Mouse (Mus musculus): ENCODE data around the gene Gm17364. TPM values are rescaled to one million over a fixed set of nuclear protein-coding genes. Genes with fewer than 3 reads are reported as not detected.
A peak's percentile ranks its signal among the peaks of the same experiment; 100 is the strongest.

The Gm17364 gene
- total and polyA plus RNA-seq, 2 experiments from 2014 or later, result not detected

GRCm38 (mm10) chr13:41235181-41235580 lies 38.6 kb downstream of the Gm17364 start:
- no peak for ATAC-seq
- no peak for DNase-seq (ENCODE audit: low spot score)
- WGBS, result 87% methylated on average over 6 of the region's 6 CpGs
- H3K9ac ChIP-seq (replicated peaks; ENCODE audit: low read length), result no peak overlapping the region
- H3K9me3 ChIP-seq (ENCODE audit: low read length), result no peaks in the 10 kb centered on the region
- H3K4me3 ChIP-seq (ENCODE audit: low read length), result no peak overlapping the region
- TF ChIP-seq CTCF (IDR thresholded peaks at IDR 0.05; ENCODE audit: low read depth), result no peak
- H3K4me1 ChIP-seq (ENCODE audit: insufficient read depth, low read length), result no peaks in the 10 kb centered on the region
- H3K36me3 ChIP-seq (ENCODE audit: insufficient read depth, low read length), result no peaks in the 10 kb centered on the region
- H3K4me2 ChIP-seq (ENCODE audit: low read depth, low read length), result no peak overlapping the region
- H3K27ac ChIP-seq, result no peak overlapping the region
- no peaks in the 10 kb centered on the region for H3K27me3 ChIP-seq (ENCODE audit: insufficient read depth, low read length)

DNA sequence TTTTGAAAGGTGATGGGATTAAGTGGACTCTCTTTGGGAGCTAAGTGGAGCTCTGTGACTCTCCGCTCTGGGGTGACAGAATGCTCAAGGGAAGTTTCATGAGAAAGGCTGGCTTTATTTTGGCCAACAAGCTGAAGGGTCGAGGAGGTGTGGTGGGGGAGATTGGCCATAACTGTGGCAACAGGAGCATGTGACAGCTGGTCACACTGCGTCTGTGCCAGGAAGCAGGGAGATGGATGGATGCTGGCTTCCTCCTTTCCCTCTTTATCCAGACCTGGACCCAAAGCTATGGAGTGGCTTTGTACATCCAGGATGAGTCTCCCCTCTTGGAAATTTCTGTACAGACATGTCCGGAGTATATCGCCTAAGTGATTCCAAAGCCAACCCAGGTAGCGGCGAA lies 40.5 kb downstream of the Gm17364 start:
- DNase-seq (ENCODE audit: low spot score) (no peak), ATAC-seq (no peak)
- H3K9ac ChIP-seq (replicated peaks; ENCODE audit: low read length), result no peak overlapping the region
- H3K27ac ChIP-seq, result no peak overlapping the region
- no peak overlapping the region for H3K4me3 ChIP-seq (ENCODE audit: low read length)
- H3K9me3 ChIP-seq (ENCODE audit: low read length), result no peaks in the 10 kb centered on the region
- H3K4me2 ChIP-seq (ENCODE audit: low read depth, low read length), result no peak overlapping the region
- no peaks in the 10 kb centered on the region for H3K36me3 ChIP-seq (ENCODE audit: insufficient read depth, low read length)
- TF ChIP-seq CTCF (IDR thresholded peaks at IDR 0.05; ENCODE audit: low read depth), result no peak
- H3K4me1 ChIP-seq (ENCODE audit: insufficient read depth, low read length), result no peaks in the 10 kb centered on the region
- 82% methylated on average over 7 of the region's 7 CpGs for WGBS
- H3K27me3 ChIP-seq (ENCODE audit: insufficient read depth, low read length), result no peaks in the 10 kb centered on the region

GRCm38 (mm10) chr13:41232209-41232608 lies 41.6 kb downstream of the Gm17364 start:
- Histone ChIP-seq H3K4me1 (ENCODE audit: insufficient read depth, low read length) (no peaks in the 10 kb centered on the region), H3K4me3 (ENCODE audit: low read length) (no peak overlapping the region), H3K36me3 (ENCODE audit: insufficient read depth, low read length) (no peaks in the 10 kb centered on the region), H3K9me3 (ENCODE audit: low read length) (no peaks in the 10 kb centered on the region), H3K27ac (no peak overlapping the region), H3K9ac (replicated peaks; ENCODE audit: low read length) (no peak overlapping the region), H3K4me2 (ENCODE audit: low read depth, low read length) (no peak overlapping the region), H3K27me3 (ENCODE audit: insufficient read depth, low read length) (no peaks in the 10 kb centered on the region)
- no peak for ATAC-seq
- no peak for TF ChIP-seq CTCF (IDR thresholded peaks at IDR 0.05; ENCODE audit: low read depth)
- 93% methylated on average over 15 of the region's 15 CpGs for WGBS
- DNase-seq (ENCODE audit: low spot score), result no peak

DNA sequence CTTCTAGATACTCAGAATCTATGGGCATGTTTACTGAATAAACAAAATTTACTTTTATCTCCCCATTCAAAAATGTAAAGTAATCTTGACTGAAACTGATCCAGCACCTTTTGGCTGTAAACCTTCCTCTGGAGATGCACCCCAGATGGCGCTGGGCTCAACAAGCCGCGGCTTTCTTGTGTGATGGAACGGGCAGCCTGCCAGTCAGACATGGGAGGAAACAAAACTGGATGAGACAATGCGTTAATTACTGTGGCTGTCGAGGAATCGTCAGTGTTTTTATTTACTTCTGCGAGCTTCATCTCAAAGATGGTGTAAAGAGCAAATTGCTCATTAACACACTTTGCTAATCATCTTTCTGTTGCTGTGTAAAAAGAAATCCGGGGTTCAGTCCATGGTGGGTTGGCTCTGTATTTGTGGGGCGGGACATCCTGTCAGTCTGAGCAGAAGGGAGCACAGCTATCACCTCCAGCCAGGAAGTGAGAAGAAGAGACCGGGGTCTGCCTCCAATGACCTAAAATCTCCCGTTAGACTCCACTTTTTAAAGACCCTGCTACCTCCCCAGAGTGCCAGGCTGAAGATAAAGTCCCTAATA lies 42.3 kb downstream of the Gm17364 start:
- TF ChIP-seq CTCF (IDR thresholded peaks at IDR 0.05; ENCODE audit: low read depth), result no peak; the same call in 1 of the 2 replicates
- H3K36me3 ChIP-seq (ENCODE audit: insufficient read depth, low read length), result no peaks in the 10 kb centered on the region
- DNase-seq (ENCODE audit: low spot score) (peak; percentile 76), ATAC-seq (no peak)
- H3K4me2 ChIP-seq (ENCODE audit: low read depth, low read length), result no peak overlapping the region
- no peaks in the 10 kb centered on the region for H3K9me3 ChIP-seq (ENCODE audit: low read length)
- H3K4me3 ChIP-seq (ENCODE audit: low read length), result no peak overlapping the region
- 54% methylated on average over 12 of the region's 12 CpGs for WGBS
- H3K4me1 ChIP-seq (ENCODE audit: insufficient read depth, low read length), result no peaks in the 10 kb centered on the region
- no peak overlapping the region for H3K9ac ChIP-seq (replicated peaks; ENCODE audit: low read length)
- H3K27ac ChIP-seq, result no peak overlapping the region
- H3K27me3 ChIP-seq (ENCODE audit: insufficient read depth, low read length), result no peaks in the 10 kb centered on the region

GRCm38 (mm10) chr13:41230256-41230655 lies 43.5 kb downstream of the Gm17364 start:
- WGBS, result 88% methylated on average over 5 of the region's 5 CpGs
- no peak for TF ChIP-seq CTCF (IDR thresholded peaks at IDR 0.05; ENCODE audit: low read depth)
- Histone ChIP-seq H3K27ac (no peak overlapping the region), H3K36me3 (ENCODE audit: insufficient read depth, low read length) (no peaks in the 10 kb centered on the region), H3K27me3 (ENCODE audit: insufficient read depth, low read length) (no peaks in the 10 kb centered on the region), H3K4me1 (ENCODE audit: insufficient read depth, low read length) (no peaks in the 10 kb centered on the region), H3K9me3 (ENCODE audit: low read length) (no peaks in the 10 kb centered on the region), H3K4me2 (ENCODE audit: low read depth, low read length) (no peak overlapping the region), H3K4me3 (ENCODE audit: low read length) (no peak overlapping the region), H3K9ac (replicated peaks; ENCODE audit: low read length) (no peak overlapping the region)
- DNase-seq (ENCODE audit: low spot score), result no peak
- no peak for ATAC-seq

GRCm38 (mm10) chr13:41228060-41228459 lies 45.7 kb downstream of the Gm17364 start:
- Histone ChIP-seq H3K4me1 (ENCODE audit: insufficient read depth, low read length) (no peaks in the 10 kb centered on the region), H3K4me2 (ENCODE audit: low read depth, low read length) (no peak overlapping the region), H3K4me3 (ENCODE audit: low read length) (no peak overlapping the region), H3K9me3 (ENCODE audit: low read length) (no peaks in the 10 kb centered on the region), H3K9ac (replicated peaks; ENCODE audit: low read length) (no peak overlapping the region), H3K27ac (no peak overlapping the region), H3K27me3 (ENCODE audit: insufficient read depth, low read length) (no peaks in the 10 kb centered on the region), H3K36me3 (ENCODE audit: insufficient read depth, low read length) (no peaks in the 10 kb centered on the region)
- WGBS, result 91% methylated on average over 5 of the region's 5 CpGs
- ATAC-seq (no peak), DNase-seq (ENCODE audit: low spot score) (no peak)
- no peak for TF ChIP-seq CTCF (IDR thresholded peaks at IDR 0.05; ENCODE audit: low read depth)

DNA sequence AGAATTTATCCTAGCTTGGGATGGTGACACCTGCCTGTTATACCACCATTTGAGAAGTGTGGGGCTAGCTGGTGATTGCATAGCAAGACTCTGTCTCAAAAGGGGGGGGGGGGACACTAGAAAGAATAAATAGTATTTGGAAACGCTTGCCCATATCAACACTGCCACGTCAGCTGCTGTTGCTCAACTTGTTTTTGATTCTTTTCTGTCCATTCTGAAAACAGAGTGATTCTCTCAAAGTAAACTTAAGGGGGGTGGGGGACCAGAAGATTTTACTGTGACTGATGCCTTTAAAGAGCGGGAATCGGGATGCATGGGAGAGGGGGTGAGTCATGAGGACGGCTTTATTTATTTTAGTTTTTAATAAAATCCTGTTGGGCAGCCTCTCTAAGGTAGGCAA lies 47.3 kb downstream of the Gm17364 start:
- H3K9ac ChIP-seq (replicated peaks; ENCODE audit: low read length), result no peak overlapping the region
- DNase-seq (ENCODE audit: low spot score) (no peak), ATAC-seq (no peak)
- H3K4me3 ChIP-seq (ENCODE audit: low read length), result no peak overlapping the region
- no peak overlapping the region for H3K4me2 ChIP-seq (ENCODE audit: low read depth, low read length)
- 85% methylated on average over 5 of the region's 5 CpGs for WGBS
- peaks cover 3% of the 10 kb centered on the region; the same call in 1 of the 2 replicates for H3K9me3 ChIP-seq (ENCODE audit: low read length)
- no peaks in the 10 kb centered on the region for H3K36me3 ChIP-seq (ENCODE audit: insufficient read depth, low read length)
- TF ChIP-seq CTCF (IDR thresholded peaks at IDR 0.05; ENCODE audit: low read depth), result no peak
- no peaks in the 10 kb centered on the region for H3K27me3 ChIP-seq (ENCODE audit: insufficient read depth, low read length)
- H3K4me1 ChIP-seq (ENCODE audit: insufficient read depth, low read length), result no peaks in the 10 kb centered on the region
- no peak overlapping the region for H3K27ac ChIP-seq

Other genes starting within 250 kb of the Gm17364 start
- gene Mak, start 194.3 kb downstream of the Gm17364 start, total RNA-seq (2014; rRNA removed), result 0.18 and 1.2 TPM in 2 replicates
- 1.3 and 1.4 TPM in 2 replicates for gene Mak, start 194.3 kb downstream of the Gm17364 start, polyA plus RNA-seq (2015; fragmentation: Nextera tagmentation; extraction: Ambion mirVana)
- gene Gcm2, start 162.9 kb downstream of the Gm17364 start, total RNA-seq (2014; rRNA removed), result not detected in 2 replicates
- gene Gcm2, start 162.9 kb downstream of the Gm17364 start, polyA plus RNA-seq (2015; fragmentation: Nextera tagmentation; extraction: Ambion mirVana), result not detected in 2 replicates
- not detected in 2 replicates for gene Sycp2l, start 159.7 kb downstream of the Gm17364 start, total RNA-seq (2014; rRNA removed)
- gene Sycp2l, start 159.7 kb downstream of the Gm17364 start, polyA plus RNA-seq (2015; fragmentation: Nextera tagmentation; extraction: Ambion mirVana), result 0.23 TPM in 1 of 2 replicates, not detected in the other
- 26.8 and 32.3 TPM in 2 replicates for gene Elovl2, start 53.6 kb downstream of the Gm17364 start, total RNA-seq (2014; rRNA removed)
- gene Elovl2, start 53.6 kb downstream of the Gm17364 start, polyA plus RNA-seq (2015; fragmentation: Nextera tagmentation; extraction: Ambion mirVana), result 29.9 and 31.2 TPM in 2 replicates
- 44.2 and 44.8 TPM in 2 replicates for gene Smim13, start 24.1 kb downstream of the Gm17364 start, total RNA-seq (2014; rRNA removed)
- 26.7 and 27.5 TPM in 2 replicates for gene Smim13, start 24.1 kb downstream of the Gm17364 start, polyA plus RNA-seq (2015; fragmentation: Nextera tagmentation; extraction: Ambion mirVana)
- 26.5 and 29.7 TPM in 2 replicates for gene Nedd9, start 213.4 kb upstream of the Gm17364 start, total RNA-seq (2014; rRNA removed)
- 12.2 and 13.1 TPM in 2 replicates for gene Nedd9, start 213.4 kb upstream of the Gm17364 start, polyA plus RNA-seq (2015; fragmentation: Nextera tagmentation; extraction: Ambion mirVana)

All from hindbrain, postnatal 0 days (tissue).